Mouse (Mus musculus) thymus, adult 2 months (tissue): ENCODE results near the gene Dennd5a.

ENCODE experiments used
- CTCF ChIP-seq: fragments of 200-500 bp; IDR thresholded peaks from 2 replicates; pipeline ENCODE4 v1.5.1; 2012; ENCODE audit warnings: mild to moderate bottlenecking, control low read depth, low read length, moderate library complexity, borderline replicate concordance; ENCODE audit not compliant: control insufficient read depth, poor library complexity, insufficient read depth; ENCODE audit errors: extremely low read depth
- POLR2A ChIP-seq: fragments of 200-500 bp; IDR thresholded peaks from 2 replicates; pipeline ENCODE4 v1.6.1; 2012; ENCODE audit warnings: mild to moderate bottlenecking, low read length, control low read depth, moderate library complexity; ENCODE audit not compliant: control insufficient read depth, poor library complexity, insufficient read depth; ENCODE audit errors: extremely low read depth

- TF ChIP-seq CTCF (no peak), POLR2A (no peak)
Observed at GRCm38 (mm10) chr7:109873170-109873569, 87.1 kb downstream of the Dennd5a start.
